Mouse (Mus musculus) hindbrain, embryonic 11.5 days (tissue): ENCODE results near the gene Neurl1a. TPM values are rescaled to one million over a fixed set of nuclear protein-coding genes. Genes with fewer than 3 reads are reported as not detected.

Experiments
- ATAC-seq: fragments of 200-750 bp; cut with Nextera tagmentation; 2 replicates; pipeline ENCODE4 v1.8.0; 2017; ENCODE audit warnings: mild to moderate bottlenecking, moderate TSS enrichment, moderate library complexity; ENCODE audit not compliant: low FRiP score
- DNase-seq: peaks from one replicate; pipeline ENCODE4 v3.0.0-alpha.2; 2015; ENCODE audit warnings: low spot score
- H3K27ac ChIP-seq: fragments of 300-500 bp; sonication (generic); 2 replicates; pipeline ENCODE4 v1.5.1; 2014; ENCODE audit warnings: mild to moderate bottlenecking, low read depth, low read length
- H3K27me3 ChIP-seq: fragments of 300-500 bp; sonication (generic); 2 replicates; pipeline ENCODE4 v1.6.1; 2014; ENCODE audit warnings: mild to moderate bottlenecking, low read length, moderate library complexity, mixed read lengths; ENCODE audit not compliant: control insufficient read depth, insufficient read depth
- H3K36me3 ChIP-seq: fragments of 300-500 bp; sonication (generic); 2 replicates; pipeline ENCODE4 v1.6.1; 2014; ENCODE audit warnings: mild to moderate bottlenecking, low read length, moderate library complexity, mixed read lengths; ENCODE audit not compliant: control insufficient read depth, insufficient read depth
- H3K4me1 ChIP-seq: fragments of 300-500 bp; sonication (generic); replicated peaks from 2 replicates; pipeline ENCODE4 v1.6.1; 2014; ENCODE audit warnings: low read length, mixed read lengths; ENCODE audit not compliant: control insufficient read depth, insufficient read depth
- H3K4me2 ChIP-seq: fragments of 300-500 bp; sonication (generic); replicated peaks from 2 replicates; pipeline ENCODE4 v1.6.1; 2014; ENCODE audit warnings: mild to moderate bottlenecking, low read depth, low read length
- H3K4me3 ChIP-seq: fragments of 300-500 bp; sonication (generic); 2 replicates; pipeline ENCODE4 v1.5.1; 2014; ENCODE audit warnings: low read depth, low read length
- H3K9ac ChIP-seq: fragments of 300-500 bp; sonication (generic); 2 replicates; pipeline ENCODE4 v1.6.1; 2014; ENCODE audit warnings: low read depth, low read length
- H3K9me3 ChIP-seq: fragments of 300-500 bp; sonication (generic); 2 replicates; pipeline ENCODE4 v1.6.1; 2016; ENCODE audit warnings: low read length; ENCODE audit not compliant: control insufficient read depth
- whole genome bisulfite sequencing: fragments of 180-500 bp; shearing (Covaris S2); extraction: QIAGEN DNeasy Blood & Tissue Kit; methylation state at CpG from one replicate; pipeline ENCODE4 v1.1.7; 2014; 5-methylcytosine and 5-hydroxymethylcytosine counted together
- polyA plus RNA-seq: library from polyadenylated mRNA; unstranded; fragments of >200 nt; fragmentation: Nextera tagmentation; extraction: Ambion mirVana; gene quantifications from 2 replicates; pipeline ENCODE4 v1.2.1, GENCODE M21; 2014

Neurl1a gene
- polyA plus RNA-seq, 1 experiment from 2014 or later, result 3.4 TPM

DNA sequence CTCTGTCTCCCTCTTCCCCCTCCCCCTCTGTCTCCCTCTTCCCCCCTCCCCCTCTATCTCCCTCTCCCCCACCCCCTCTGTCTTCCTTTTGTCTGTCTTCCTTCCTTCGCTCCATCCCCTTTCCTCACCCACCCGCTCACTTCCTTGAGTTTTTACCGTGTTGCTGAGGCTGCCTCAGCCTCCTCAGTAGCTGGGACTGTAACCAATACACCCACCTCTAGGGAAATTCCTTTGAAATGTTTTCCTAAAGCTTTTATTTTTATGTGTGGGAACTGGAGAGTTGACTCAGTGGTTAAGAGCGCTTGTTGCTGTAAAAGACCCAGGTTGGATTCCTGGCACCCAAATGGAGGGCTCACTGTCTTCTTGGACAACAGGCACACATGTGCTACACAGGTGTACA is 17.0 kb upstream of the Neurl1a start:
- H3K27ac ChIP-seq, result no peak overlapping the region
- H3K4me2 ChIP-seq, result no peak overlapping the region
- H3K9ac ChIP-seq, result no peak overlapping the region
- no peak overlapping the region for H3K4me3 ChIP-seq
- WGBS, result 70% methylated on average over 4 of the region's 4 CpGs
- no peaks in the 10 kb centered on the region for H3K4me1 ChIP-seq
- DNase-seq (no peak), ATAC-seq (no peak)
- H3K9me3 ChIP-seq, result no peaks in the 10 kb centered on the region
- no peaks in the 10 kb centered on the region for H3K27me3 ChIP-seq
- no peaks in the 10 kb centered on the region for H3K36me3 ChIP-seq

DNA sequence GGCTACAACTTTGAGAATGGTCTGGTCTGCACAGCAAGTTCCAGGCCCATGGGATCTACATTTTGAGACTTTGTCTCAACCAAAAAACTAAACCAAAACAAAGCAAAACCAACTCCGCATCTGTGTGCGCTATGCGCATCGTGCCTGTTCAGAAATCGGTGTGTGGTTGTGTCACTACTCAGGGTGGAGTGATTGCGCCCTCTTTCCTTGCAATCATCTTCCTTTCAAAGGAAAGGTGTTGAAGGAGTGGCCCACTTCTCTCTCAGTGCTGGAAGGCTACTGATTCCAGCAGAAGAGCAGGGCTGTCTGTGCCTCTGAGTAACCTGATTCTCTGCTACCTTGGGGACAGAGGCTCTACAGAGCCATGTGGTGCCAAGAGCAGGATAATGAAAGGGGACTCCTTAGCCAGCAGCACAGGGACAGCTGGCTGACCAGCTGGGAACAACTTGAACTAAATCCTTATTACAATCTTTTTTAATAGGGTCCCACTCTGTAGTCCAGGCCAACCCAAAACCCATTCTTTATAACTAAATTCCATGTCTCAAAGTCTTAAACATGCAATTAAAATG is 15.4 kb upstream of the Neurl1a start:
- 94% methylated on average over 6 of the region's 6 CpGs for WGBS
- Histone ChIP-seq H3K4me1 (no peaks in the 10 kb centered on the region), H3K27me3 (no peaks in the 10 kb centered on the region), H3K27ac (no peak overlapping the region), H3K9ac (no peak overlapping the region), H3K36me3 (no peaks in the 10 kb centered on the region), H3K4me3 (no peak overlapping the region), H3K9me3 (no peaks in the 10 kb centered on the region), H3K4me2 (no peak overlapping the region)
- ATAC-seq (no peak), DNase-seq (no peak)

DNA sequence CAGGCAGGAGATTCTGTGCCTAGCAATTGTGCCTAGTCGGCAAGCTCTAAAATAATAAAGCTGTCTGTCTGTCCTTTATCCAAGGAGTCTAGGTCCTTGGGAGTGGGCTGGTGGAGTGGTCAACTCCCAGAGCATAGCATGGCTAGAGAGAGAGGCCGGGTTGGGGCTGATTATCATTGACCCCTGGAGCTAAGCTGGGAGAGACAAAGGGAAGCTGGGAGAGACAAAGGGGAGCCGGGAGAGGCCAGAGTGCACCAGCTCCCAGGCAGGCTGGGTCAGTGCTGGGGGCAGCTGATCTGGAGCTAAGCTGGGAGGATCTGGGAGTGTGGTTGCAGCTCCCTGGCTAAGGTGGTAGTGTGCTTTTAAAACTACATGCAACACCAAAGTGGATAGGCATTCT is 11.9 kb upstream of the Neurl1a start:
- Histone ChIP-seq H3K4me2 (no peak overlapping the region), H3K9me3 (no peaks in the 10 kb centered on the region), H3K27ac (no peak overlapping the region), H3K27me3 (no peaks in the 10 kb centered on the region), H3K4me3 (no peak overlapping the region), H3K4me1 (peaks cover 3% of the 10 kb centered on the region; the same call in 1 of the 2 replicates), H3K9ac (no peak overlapping the region), H3K36me3 (no peaks in the 10 kb centered on the region)
- ATAC-seq (no peak), DNase-seq (no peak)
- 14% methylated on average over 3 of the region's 3 CpGs for WGBS

DNA sequence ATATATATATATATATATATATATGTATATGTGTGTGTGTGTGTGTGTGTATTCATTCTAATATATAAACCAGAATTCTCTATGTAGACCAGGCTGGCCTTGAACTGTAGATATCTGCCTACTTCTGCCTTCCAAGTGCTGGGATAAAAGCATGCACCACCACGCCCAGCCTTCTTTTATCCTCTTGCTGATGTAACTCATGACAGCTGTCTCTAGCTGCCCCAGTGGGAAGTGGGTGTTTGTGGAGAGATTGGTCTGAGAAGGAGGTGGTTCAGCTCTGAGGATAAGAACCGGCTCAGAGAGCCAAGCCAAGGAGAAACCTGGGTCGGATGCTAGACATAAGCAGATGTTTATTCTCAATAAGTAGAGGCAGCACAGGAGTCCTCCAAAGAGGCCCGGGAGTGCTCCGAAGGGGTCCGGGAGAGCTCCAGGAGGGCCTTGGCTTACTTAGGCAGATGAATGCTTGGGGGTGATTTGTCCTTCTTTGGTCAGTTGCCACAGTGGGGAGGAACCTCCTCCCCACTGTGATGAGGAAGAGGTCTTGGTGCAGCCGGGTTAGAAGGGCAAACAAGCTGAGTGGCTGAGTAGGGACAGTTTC is 10.9 kb upstream of the Neurl1a start:
- no peak overlapping the region for H3K9ac ChIP-seq
- 53% methylated on average over 7 of the region's 7 CpGs for WGBS
- H3K4me3 ChIP-seq, result no peak overlapping the region
- H3K36me3 ChIP-seq, result no peaks in the 10 kb centered on the region
- no peak overlapping the region for H3K27ac ChIP-seq
- ATAC-seq (no peak), DNase-seq (no peak)
- H3K27me3 ChIP-seq, result no peaks in the 10 kb centered on the region
- no peaks in the 10 kb centered on the region for H3K9me3 ChIP-seq
- no peak overlapping the region for H3K4me2 ChIP-seq
- peaks cover 3% of the 10 kb centered on the region; the same call in 1 of the 2 replicates for H3K4me1 ChIP-seq

DNA sequence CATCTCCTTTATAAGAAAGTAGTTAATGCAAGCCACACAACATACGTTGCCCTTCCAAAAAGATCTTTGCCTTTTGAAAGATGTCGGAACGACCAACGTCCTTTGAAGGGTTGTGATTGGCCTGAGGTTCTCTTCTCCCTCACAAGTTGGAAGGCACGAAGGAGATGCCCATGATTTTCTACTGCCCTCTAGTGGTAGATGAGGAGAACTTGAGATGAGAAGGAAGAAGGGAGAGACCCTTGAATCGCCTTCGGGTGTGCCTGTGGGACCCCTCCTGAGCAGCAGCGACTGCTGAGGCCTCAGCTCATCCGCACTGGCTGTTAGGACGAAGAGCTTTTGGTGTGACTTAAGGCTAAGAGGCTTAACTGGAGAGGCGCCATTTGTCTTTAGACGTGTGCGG is 10.4 kb upstream of the Neurl1a start:
- no peak overlapping the region for H3K27ac ChIP-seq

DNA sequence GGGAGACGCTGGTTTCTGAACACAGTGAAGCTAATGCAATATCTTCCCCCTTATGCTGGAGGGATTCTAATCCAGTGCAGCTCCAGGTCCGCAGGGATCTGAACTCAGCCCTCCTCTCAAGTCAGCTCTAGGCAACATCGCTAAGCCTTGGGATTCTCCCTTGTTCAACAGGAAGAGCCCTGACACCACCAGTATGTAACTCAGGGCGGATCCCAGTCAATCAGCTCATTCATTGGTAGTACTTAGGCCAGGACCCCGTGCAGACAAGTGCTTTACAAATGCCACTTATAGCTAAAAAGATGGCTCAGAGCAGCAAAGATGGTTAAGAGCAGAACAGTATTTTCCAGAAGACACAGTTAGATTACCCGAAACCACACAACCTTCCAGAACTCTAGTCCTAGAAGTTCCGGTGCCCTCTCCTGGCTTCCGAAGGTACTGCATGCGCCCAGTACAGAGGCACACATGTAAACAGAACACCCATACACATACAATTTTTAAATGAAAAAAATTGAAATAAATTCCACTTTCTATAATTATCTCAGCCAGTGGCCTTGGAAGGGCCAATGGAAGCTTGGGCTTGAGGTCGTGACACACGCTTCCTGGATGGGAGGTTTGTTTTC is 9.7 kb upstream of the Neurl1a start:
- Histone ChIP-seq H3K9ac (no peak overlapping the region), H3K9me3 (no peaks in the 10 kb centered on the region), H3K36me3 (no peaks in the 10 kb centered on the region), H3K4me1 (peaks cover 3% of the 10 kb centered on the region; the same call in 1 of the 2 replicates), H3K4me3 (no peak overlapping the region), H3K27ac (no peak overlapping the region), H3K27me3 (no peaks in the 10 kb centered on the region), H3K4me2 (peak overlapping the region; percentile 5; the same call in 1 of the 2 replicates)
- DNase-seq (peak; percentile 91), ATAC-seq (no peak)
- WGBS, result 28% methylated on average over 11 of the region's 11 CpGs

More for the DNA sequence above, 10.4 kb upstream of the Neurl1a start:
- Histone ChIP-seq H3K4me1 (peaks cover 3% of the 10 kb centered on the region; the same call in 1 of the 2 replicates), H3K4me2 (peak overlapping the region; percentile 5; the same call in 1 of the 2 replicates), H3K9me3 (no peaks in the 10 kb centered on the region), H3K27me3 (no peaks in the 10 kb centered on the region), H3K4me3 (0 out of 2 replicates have a peak overlapping the region, but pooled peaks have one; percentile 8), H3K36me3 (no peaks in the 10 kb centered on the region), H3K9ac (no peak overlapping the region)
- 17% methylated on average over 13 of the region's 13 CpGs for WGBS
- ATAC-seq (0 out of 2 replicates have a peak, but pooled peaks have one; percentile 47), DNase-seq (peak; percentile 70)

DNA sequence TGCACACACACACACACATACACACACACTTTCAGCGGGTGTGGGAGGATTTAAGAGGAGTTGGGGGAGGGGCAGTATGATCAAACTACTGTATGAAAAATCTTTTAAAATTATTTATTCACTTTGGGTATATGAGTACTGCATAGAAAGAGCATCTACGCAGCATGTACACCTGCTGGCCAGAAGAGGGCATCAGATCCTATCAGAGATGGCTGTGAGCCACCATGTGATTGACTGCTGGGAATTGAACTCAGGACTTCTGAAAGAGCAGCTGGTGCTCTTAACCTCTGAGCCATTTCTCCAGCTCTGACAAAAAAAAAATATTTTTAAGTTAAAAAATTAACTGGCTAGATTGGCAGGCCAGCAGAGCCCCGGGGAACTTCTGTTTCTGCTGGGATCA is 4.1 kb upstream of the Neurl1a start:
- no peak overlapping the region for H3K4me2 ChIP-seq
- H3K27ac ChIP-seq, result no peak overlapping the region
- DNase-seq (peak; percentile 36), ATAC-seq (no peak)
- H3K4me3 ChIP-seq, result no peak overlapping the region
- peaks cover 2% of the 10 kb centered on the region; the same call in 1 of the 2 replicates for H3K4me1 ChIP-seq
- no peaks in the 10 kb centered on the region for H3K9me3 ChIP-seq
- no peaks in the 10 kb centered on the region for H3K36me3 ChIP-seq
- WGBS, result 55% methylated on average over 3 of the region's 3 CpGs
- H3K27me3 ChIP-seq, result peaks cover 19% of the 10 kb centered on the region
- H3K9ac ChIP-seq, result no peak overlapping the region

DNA sequence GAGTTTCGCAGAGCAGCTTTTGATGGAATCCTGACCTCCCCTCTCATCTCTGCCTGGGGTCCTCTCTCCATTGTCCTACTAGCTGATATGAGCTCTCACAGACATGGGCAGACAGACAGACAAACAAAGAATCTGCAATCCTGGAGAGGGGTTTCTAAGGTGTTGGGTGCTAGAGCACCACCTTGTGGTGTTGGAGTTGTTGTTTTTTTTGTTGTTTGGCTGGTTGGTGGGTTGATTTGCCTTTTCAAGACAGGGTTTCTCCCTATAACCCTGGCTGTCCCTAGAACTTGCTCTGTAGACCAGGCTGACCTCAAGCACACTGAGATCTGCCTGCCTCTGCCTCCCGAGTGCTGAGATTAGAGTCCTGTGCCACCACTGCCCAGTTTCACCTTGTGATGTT is 3.1 kb upstream of the Neurl1a start:
- Histone ChIP-seq H3K4me3 (no peak overlapping the region), H3K36me3 (no peaks in the 10 kb centered on the region), H3K4me2 (no peak overlapping the region), H3K4me1 (peaks cover 8% of the 10 kb centered on the region; the same call in 1 of the 2 replicates), H3K9ac (no peak overlapping the region), H3K9me3 (no peaks in the 10 kb centered on the region), H3K27ac (no peak overlapping the region), H3K27me3 (peaks cover 28% of the 10 kb centered on the region)
- ATAC-seq (no peak), DNase-seq (no peak)
- 78% methylated on average over 2 of the region's 2 CpGs for WGBS
